Mouse (Mus musculus): ENCODE results near the gene Dnajc25.

The Dnajc25 gene

DNA sequence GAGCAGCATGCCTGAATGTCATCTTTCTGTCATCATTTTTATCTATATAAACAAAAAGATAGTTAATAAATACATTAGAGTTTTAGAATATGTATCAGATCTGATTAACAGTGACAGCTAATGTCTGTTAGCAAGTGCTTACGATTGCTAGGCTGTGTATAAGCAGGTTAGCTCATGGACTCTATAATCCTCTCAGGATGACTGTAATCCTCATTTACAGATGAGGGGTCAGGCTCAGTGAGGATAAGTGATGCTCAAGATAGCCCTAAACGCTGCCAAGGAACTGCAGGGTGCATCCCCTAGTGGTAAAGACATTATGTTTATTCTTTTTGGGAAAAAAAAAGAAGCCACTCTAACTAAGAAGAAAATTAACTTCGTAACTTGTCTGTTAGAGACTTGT, 74.4 kb downstream of the Dnajc25 start:
- DNase-seq (ENCODE audit: low read depth, low spot score) = no peak

Measured in 3T3-L1 (cell line).